Mouse (Mus musculus) stomach, embryonic 16.5 days (tissue): Measurements from ENCODE around the gene Sergef. TPM values are rescaled to one million over a fixed set of nuclear protein-coding genes. Genes with fewer than 3 reads are reported as not detected.

ENCODE experiments used
- ATAC-seq: fragments of 200-750 bp; cut with Nextera tagmentation; 2 replicates; pipeline ENCODE4 v1.8.0; 2017; ENCODE audit warnings: moderate number of reproducible peaks, moderate TSS enrichment; ENCODE audit not compliant: insufficient read depth, low FRiP score
- H3K27ac ChIP-seq: fragments of 300-500 bp; sonication (generic); 2 replicates; pipeline ENCODE4 v1.5.1; 2014; ENCODE audit warnings: low read length
- H3K27me3 ChIP-seq: fragments of 300-500 bp; sonication (generic); 2 replicates; pipeline ENCODE4 v1.6.1; 2014; ENCODE audit warnings: low read length, control low read depth, mixed read lengths; ENCODE audit not compliant: control insufficient read depth, insufficient read depth
- H3K36me3 ChIP-seq: fragments of 300-500 bp; sonication (generic); 2 replicates; pipeline ENCODE4 v1.6.1; 2014; ENCODE audit warnings: low read length; ENCODE audit not compliant: control insufficient read depth, insufficient read depth
- H3K4me1 ChIP-seq: fragments of 300-500 bp; sonication (generic); 2 replicates; pipeline ENCODE4 v1.6.1; 2014; ENCODE audit warnings: low read length, control low read depth, mixed read lengths; ENCODE audit not compliant: control insufficient read depth, insufficient read depth
- H3K4me2 ChIP-seq: fragments of 300-500 bp; sonication (generic); 2 replicates; pipeline ENCODE4 v1.6.1; 2014; ENCODE audit warnings: low read depth, low read length, mixed read lengths
- H3K4me3 ChIP-seq: fragments of 300-500 bp; sonication (generic); replicated peaks from 2 replicates; pipeline ENCODE4 v1.5.1; 2014; ENCODE audit warnings: mild to moderate bottlenecking, low read length
- H3K9ac ChIP-seq: fragments of 300-500 bp; sonication (generic); 2 replicates; pipeline ENCODE4 v1.6.1; 2014; ENCODE audit warnings: low read length
- H3K9me3 ChIP-seq: fragments of 300-500 bp; sonication (generic); replicated peaks from 2 replicates; pipeline ENCODE4 v1.6.1; 2016; ENCODE audit warnings: low read length, control low read depth; ENCODE audit not compliant: control insufficient read depth
- WGBS: fragments of 180-500 bp; shearing (Covaris S2); extraction: QIAGEN DNeasy Blood & Tissue Kit; methylation state at CpG from one replicate; pipeline ENCODE4 v1.1.7; 2014; 5-methylcytosine and 5-hydroxymethylcytosine counted together
- polyA plus RNA-seq: library from polyadenylated mRNA; unstranded; fragments of >200 nt; fragmentation: Nextera tagmentation; extraction: Ambion mirVana; gene quantifications from 2 replicates; pipeline ENCODE4 v1.2.1, GENCODE M21; 2015

Gene Sergef
- polyA plus RNA-seq, 1 experiment from 2014 or later: 14.9 TPM

DNA sequence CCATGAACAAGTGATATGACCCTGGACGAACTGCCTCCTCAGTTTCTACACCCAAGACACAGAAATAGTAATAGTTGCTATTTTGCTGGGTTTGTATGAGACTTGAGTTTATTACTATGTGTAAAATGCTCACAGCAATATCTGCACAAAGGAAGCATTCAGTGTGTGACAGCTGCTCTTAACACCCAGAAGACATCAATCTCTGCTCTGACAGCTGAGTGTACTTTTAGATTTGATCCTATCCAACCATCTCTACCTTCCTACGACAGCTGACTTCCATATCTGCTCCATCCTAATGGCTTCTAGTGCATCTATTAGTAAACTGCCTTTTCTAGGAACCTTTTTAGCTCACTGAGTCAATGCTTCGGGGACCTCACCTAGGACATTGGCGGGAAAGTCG lies 110.3 kb downstream of the Sergef start:
- Histone ChIP-seq H3K27me3 (no peaks in the 10 kb centered on the region), H3K9ac (no peak overlapping the region), H3K27ac (no peak overlapping the region), H3K9me3 (no peaks in the 10 kb centered on the region), H3K4me1 (no peaks in the 10 kb centered on the region), H3K4me2 (no peak overlapping the region), H3K4me3 (no peak overlapping the region), H3K36me3 (no peaks in the 10 kb centered on the region)
- no peak for ATAC-seq
- 84% methylated on average over 5 of the region's 5 CpGs for WGBS

DNA sequence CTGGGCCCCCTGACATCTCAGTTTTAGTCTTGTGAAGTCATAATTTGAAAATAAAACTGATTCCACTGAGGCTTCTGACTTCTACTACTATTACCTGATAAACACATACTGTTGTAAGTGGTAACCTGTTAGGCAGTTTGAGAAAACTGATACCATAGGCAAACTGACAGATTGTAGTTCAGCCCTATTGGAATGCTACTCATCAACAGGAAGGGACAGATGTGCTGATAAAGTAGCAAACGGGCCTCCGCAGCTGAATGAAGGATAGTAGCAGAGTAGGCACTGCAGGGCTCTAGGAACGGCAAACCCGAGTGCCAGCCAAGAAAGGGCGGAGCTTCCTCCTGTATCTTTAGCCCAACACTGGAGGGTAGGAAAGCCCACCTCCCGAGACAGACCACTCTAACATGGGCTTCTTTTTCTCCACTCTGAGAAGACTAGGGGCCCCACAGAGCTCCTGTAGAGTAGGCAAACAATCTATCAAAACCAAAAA lies 112.9 kb downstream of the Sergef start:
- H3K27me3 ChIP-seq: no peaks in the 10 kb centered on the region
- WGBS: 53% methylated on average over 6 of the region's 6 CpGs

DNA sequence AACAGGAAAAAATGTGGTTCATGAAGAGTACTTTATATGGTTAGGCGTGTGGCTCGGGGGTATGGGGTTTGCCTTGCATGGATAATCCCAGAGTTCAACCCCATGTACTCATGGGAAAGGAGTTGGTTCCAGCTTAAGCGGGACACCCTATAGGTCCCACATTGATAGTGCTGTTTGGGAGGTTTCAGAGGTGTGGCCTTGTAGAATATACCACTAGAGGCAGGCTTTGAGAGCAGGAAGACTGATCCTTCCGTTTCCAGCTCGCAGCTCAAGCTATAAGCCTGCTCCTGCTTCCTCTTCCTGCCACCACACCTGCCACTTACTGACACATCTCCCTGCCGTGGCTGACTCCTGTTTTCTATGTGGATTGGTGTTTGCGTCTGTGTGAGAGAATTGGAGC lies 116.4 kb downstream of the Sergef start:
- no peak overlapping the region for H3K27ac ChIP-seq
- H3K4me3 ChIP-seq: no peak overlapping the region
- no peak overlapping the region for H3K9ac ChIP-seq
- whole genome bisulfite sequencing: 79% methylated on average over 7 of the region's 7 CpGs
- no peak overlapping the region for H3K4me2 ChIP-seq
- no peaks in the 10 kb centered on the region for H3K27me3 ChIP-seq
- H3K4me1 ChIP-seq: no peaks in the 10 kb centered on the region
- no peaks in the 10 kb centered on the region for H3K9me3 ChIP-seq
- no peak for ATAC-seq
- no peaks in the 10 kb centered on the region for H3K36me3 ChIP-seq

More for the DNA sequence above, 112.9 kb downstream of the Sergef start:
- no peak overlapping the region for H3K27ac ChIP-seq
- H3K4me2 ChIP-seq: no peak overlapping the region
- H3K4me1 ChIP-seq: no peaks in the 10 kb centered on the region
- no peak overlapping the region for H3K9ac ChIP-seq
- no peaks in the 10 kb centered on the region for H3K9me3 ChIP-seq
- no peaks in the 10 kb centered on the region for H3K36me3 ChIP-seq
- no peak overlapping the region for H3K4me3 ChIP-seq
- no peak for ATAC-seq

DNA sequence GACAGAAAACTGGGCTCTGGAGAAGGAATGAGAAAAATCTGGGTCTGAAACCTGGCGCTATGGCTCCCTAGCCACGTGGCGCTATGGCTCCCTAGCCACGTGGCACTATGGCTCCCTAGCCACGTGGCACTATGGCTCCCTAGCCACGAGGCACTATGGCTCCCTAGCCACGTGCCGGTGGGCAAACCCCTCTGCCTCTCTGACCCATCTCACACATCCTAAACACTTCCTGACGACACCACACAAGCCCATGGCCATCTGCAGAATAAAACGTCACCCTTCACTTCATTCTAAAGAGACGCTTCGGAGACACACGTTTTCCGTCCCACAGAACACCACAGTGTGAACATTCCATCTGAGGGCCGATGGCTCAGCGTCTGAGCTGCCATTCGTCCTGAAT lies 117.8 kb downstream of the Sergef start:
- Histone ChIP-seq H3K4me3 (no peak overlapping the region), H3K27me3 (no peaks in the 10 kb centered on the region), H3K27ac (no peak overlapping the region), H3K9ac (no peak overlapping the region), H3K9me3 (no peaks in the 10 kb centered on the region), H3K4me2 (no peak overlapping the region), H3K36me3 (no peaks in the 10 kb centered on the region), H3K4me1 (no peaks in the 10 kb centered on the region)
- ATAC-seq: no peak
- 94% methylated on average over 17 of the region's 17 CpGs for WGBS

DNA sequence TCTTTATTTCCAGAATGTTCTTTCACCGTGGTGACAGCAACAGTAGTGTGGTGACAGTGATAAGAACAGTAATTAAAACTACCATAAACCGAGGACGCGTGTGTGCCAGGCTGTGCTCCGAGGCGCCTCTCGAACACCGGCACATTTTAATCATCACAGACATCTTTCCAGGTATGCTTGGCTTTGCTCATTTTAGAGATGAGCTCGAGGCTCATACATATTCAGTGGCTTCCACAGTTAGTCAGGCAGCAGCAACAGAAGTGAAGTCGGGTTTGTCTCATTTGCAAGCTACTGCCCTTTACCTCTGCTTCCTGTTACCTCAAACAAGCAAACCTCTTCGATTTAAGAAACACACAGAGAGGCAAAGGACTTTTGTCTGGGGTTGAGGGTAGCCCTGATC lies 120.5 kb downstream of the Sergef start:
- Histone ChIP-seq H3K9ac (no peak overlapping the region), H3K4me2 (no peak overlapping the region), H3K4me3 (no peak overlapping the region), H3K27me3 (no peaks in the 10 kb centered on the region), H3K36me3 (no peaks in the 10 kb centered on the region), H3K27ac (no peak overlapping the region), H3K9me3 (no peaks in the 10 kb centered on the region), H3K4me1 (no peaks in the 10 kb centered on the region)
- no peak for ATAC-seq
- 80% methylated on average over 11 of the region's 11 CpGs for WGBS

DNA sequence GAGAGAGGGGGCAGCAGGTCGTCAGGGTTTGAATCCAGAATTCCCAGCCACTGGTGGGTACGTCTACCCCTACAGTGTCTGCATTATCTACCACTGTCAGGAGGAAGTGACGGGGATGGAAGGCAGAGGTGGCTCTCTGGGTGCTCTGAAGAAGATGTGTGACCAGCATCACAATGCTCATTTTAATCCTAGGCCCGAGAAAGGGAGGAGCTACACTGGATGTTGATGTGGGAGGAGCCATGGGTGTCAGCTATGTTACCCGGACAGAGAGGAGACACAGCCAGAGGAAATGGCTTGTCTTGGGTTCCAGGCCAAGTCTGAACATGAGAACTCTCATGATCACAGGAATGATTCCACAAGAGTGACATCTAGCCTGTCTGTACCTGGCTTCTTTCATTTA lies 122.4 kb downstream of the Sergef start:
- Histone ChIP-seq H3K27ac (no peak overlapping the region), H3K9me3 (no peaks in the 10 kb centered on the region), H3K4me1 (no peaks in the 10 kb centered on the region), H3K36me3 (no peaks in the 10 kb centered on the region), H3K4me2 (no peak overlapping the region), H3K9ac (no peak overlapping the region), H3K4me3 (no peak overlapping the region), H3K27me3 (no peaks in the 10 kb centered on the region)
- WGBS: 68% methylated on average over 5 of the region's 5 CpGs
- ATAC-seq: no peak

DNA sequence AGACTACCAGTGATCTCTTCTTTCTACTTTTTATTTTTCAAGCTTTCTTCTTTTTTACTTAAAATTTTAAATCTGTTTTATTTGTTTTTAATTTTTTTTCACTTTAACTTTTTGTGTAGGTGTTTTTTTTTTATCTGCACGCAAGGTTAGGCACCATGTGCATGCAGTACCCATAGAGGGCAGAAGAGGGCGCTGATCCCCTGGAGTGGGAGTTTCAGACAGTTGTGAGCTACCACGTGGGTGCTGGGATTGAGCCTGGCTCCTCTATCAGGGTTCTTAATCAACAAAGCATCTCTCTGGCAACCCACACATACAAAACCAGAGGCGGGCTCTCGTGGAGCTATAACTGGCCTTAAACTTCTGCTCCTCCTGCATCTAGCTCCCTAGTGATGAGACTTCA lies 123.6 kb downstream of the Sergef start:
- Histone ChIP-seq H3K9me3 (no peaks in the 10 kb centered on the region), H3K4me3 (no peak overlapping the region), H3K4me1 (no peaks in the 10 kb centered on the region), H3K4me2 (no peak overlapping the region), H3K36me3 (no peaks in the 10 kb centered on the region), H3K9ac (no peak overlapping the region), H3K27ac (no peak overlapping the region), H3K27me3 (no peaks in the 10 kb centered on the region)
- no peak for ATAC-seq
- 73% methylated on average over 5 of the region's 5 CpGs for WGBS

DNA sequence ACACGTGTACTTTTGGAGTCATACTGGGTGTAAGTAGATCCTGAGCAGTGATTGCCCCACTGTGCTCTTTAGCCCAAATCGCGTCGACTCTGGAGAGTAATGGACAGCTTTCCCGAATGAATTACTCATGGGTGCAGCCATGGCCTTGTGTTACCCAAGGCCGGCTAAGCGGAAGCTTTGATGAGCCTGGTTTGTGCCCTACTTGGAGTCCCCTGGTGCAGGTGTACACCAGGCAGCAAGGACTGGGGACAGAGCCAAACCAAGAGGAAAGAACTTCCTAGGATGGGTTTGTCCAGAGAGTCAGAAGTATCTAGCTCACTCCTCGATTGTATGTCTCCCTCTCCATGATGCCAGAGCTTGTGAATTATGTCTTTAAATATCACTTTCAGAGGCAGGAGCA lies 124.6 kb downstream of the Sergef start:
- Histone ChIP-seq H3K27ac (no peak overlapping the region), H3K27me3 (no peaks in the 10 kb centered on the region), H3K4me1 (no peaks in the 10 kb centered on the region), H3K4me2 (no peak overlapping the region), H3K4me3 (no peak overlapping the region), H3K9ac (no peak overlapping the region), H3K36me3 (no peaks in the 10 kb centered on the region), H3K9me3 (no peaks in the 10 kb centered on the region)
- 88% methylated on average over 8 of the region's 8 CpGs for WGBS
- ATAC-seq: no peak

DNA sequence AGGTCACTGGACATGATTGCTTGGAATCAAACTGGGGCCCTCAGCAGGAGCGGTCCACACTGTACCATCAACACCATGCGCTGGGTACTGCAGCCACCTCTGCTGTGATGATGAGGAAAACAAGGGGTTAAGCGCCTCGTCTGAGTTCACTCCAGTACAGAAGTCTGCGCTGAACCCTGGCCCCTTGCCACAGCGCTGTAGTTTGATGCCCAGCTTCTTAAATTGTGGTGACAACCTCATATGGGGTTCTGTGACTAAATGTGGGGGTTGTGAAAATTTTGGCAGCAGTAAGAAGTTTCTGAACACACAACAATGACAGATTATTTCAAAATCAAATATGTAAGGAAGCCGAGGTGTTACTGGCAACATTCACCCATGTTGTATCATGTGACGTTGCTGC lies 126.0 kb downstream of the Sergef start:
- WGBS: 80% methylated on average over 8 of the region's 8 CpGs
- Histone ChIP-seq H3K36me3 (no peaks in the 10 kb centered on the region), H3K4me1 (no peaks in the 10 kb centered on the region; the same call in 1 of the 2 replicates), H3K4me3 (no peak overlapping the region), H3K27me3 (no peaks in the 10 kb centered on the region), H3K4me2 (no peak overlapping the region), H3K9ac (no peak overlapping the region), H3K9me3 (no peaks in the 10 kb centered on the region), H3K27ac (no peak overlapping the region)
- no peak for ATAC-seq

DNA sequence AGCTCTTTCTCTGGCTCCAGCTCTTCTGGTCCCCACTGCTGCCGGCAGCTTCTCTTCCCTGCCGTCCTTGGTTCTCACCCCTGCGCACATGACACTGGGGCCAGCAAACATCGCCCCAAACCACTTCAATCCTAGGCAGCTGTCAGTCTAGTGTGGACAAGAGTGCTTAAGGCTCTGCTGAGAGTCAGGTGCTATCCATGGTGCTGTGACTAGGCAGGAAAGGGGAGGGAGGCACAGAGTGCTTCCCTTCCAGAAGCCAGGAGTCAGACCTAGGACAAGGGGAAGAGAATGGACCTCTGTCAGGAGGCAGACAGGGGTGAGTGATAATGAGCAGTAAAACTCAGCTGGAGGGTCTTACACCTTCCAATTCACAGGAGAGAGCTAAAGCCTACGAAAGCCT lies 126.8 kb downstream of the Sergef start:
- no peaks in the 10 kb centered on the region for H3K36me3 ChIP-seq
- no peak overlapping the region for H3K27ac ChIP-seq
- H3K4me2 ChIP-seq: no peak overlapping the region
- no peaks in the 10 kb centered on the region; the same call in 1 of the 2 replicates for H3K4me1 ChIP-seq
- WGBS: 59% methylated on average over 5 of the region's 5 CpGs
- H3K9me3 ChIP-seq: no peaks in the 10 kb centered on the region
- ATAC-seq: no peak
- no peaks in the 10 kb centered on the region for H3K27me3 ChIP-seq
- H3K9ac ChIP-seq: no peak overlapping the region
- no peak overlapping the region for H3K4me3 ChIP-seq
